Mouse (Mus musculus) layer of hippocampus, postnatal 14 days (tissue): ENCODE results near the gene Tlr12. TPM values are rescaled to one million over a fixed set of nuclear protein-coding genes. Genes with fewer than 3 reads are reported as not detected.
A peak's percentile ranks its signal among the peaks of the same experiment; 100 is the strongest.
"Not testable (repeated sequence)": the region's sequence is repeated elsewhere in the genome, so short reads cannot be mapped to it uniquely, and the experiment has no call there.

ENCODE experiments used
- DNase-seq, 2 experiments: peaks; one replicate each; pipeline ENCODE4 v3.0.0; 2021 to 2022; ENCODE audit warnings: low spot score in 2 of 2, mixed read lengths in 1 of 2
- long read RNA-seq, 2 experiments: library from polyadenylated mRNA; stranded (forward); transcript quantifications; one replicate each; pipeline ENCODE4 v2.0.0; 2021
- total RNA-seq, 2 experiments: library from RNA; stranded (reverse); gene quantifications; 2 replicates each; pipeline ENCODE4 v1.2.3; 2021

The Tlr12 gene
- under 1 TPM; 0.64 to 0.92 TPM for total RNA-seq
- long read RNA-seq, experiment 1: 0 reads
- long read RNA-seq, experiment 2: 0 reads

DNA sequence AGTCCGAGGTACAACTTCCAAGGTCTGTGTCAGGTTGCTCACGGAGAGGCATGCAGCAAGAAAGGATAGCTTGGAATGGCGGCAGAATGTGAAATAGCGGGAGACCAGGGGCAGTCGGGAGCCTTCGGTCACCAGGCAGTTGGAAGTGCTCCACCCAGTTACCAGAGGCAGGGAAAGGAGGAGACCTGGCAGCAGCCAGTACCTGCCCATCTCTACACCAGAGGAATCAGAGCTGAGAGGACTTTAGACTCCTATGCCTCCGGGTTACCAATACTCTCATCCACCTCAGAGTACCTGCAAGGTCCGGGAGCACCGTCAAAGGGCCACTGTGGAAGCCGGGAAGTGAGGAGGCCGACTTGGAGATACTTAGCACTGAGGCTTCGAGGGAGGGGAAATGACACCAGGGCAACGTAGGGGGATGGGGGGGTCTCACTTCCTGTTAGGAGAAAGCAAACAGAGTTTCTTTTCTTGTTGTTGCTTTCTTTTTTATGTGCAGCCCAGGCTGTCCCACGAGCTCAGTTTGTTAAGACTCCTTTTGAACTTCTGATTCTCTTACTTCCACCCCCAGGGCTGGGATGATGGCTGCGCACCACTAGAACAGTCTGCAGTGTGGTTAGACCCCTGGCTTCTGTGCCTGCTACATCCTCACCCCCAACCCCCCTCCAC, at the start of gene Tlr12:
TSS of gene Tlr12 (minus strand) at position 374 of the 666 bp plus-strand sequence.
- no peak for DNase-seq

DNA sequence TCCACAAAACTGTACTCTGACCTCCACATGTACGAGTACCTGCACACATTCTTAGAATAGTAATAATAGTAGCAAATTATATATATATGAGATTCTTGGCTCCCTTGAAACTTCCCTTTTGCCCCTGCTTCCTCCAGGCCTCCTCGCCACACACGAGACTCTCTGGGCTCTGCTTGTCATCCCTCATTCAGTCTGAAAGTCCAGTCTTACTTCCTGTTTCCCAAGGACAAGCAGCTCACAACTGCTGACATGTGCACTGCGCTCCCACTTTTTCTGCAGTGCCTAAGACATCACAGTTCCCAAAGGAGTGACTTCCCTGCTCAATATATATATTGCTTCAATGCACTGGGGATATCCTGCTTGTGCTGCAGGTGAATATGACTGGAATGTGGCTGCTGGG, 48.8 kb upstream of the Tlr12 start:
- not testable (repeated sequence) for DNase-seq

DNA sequence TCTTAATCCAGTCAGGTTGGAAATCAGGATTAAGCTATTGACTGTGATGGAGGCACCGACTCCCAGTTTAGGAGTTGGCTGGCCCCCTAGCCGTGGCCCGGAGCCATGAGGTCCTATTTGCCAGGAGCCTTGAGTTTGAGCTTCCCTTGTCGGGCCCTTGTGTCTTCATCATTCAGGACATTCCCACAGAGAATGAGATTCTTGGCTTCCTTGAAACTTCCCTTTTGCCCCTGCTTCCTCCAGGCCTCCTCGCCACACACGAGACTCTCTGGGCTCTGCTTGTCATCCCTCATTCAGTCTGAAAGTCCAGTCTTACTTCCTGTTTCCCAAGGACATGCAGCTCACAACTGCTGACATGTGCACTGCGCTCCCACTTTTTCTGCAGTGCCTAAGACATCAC, 47.9 kb upstream of the Tlr12 start:
- DNase-seq: peak in 1 of 2 experiments; percentile 48

DNA sequence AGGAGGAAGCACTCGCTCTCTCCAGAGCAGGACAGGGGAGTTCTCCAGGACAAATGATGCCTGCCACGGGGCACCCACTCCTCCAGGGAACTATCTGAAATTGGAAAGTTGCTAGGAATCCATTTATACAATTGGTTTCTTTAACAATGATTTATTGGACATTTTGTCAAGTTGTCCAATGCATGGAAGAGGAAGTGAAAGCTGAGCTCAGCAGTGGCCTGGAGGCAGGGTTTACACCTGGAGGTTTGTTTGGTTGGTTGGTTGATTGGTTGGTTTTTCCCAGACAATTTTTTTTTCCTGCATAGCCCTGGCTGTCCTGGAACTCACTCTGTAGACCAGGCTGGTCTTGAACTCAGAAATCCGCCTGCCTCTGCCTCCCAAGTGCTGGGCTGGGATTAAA, 45.6 kb upstream of the Tlr12 start:
- DNase-seq: no peak

DNA sequence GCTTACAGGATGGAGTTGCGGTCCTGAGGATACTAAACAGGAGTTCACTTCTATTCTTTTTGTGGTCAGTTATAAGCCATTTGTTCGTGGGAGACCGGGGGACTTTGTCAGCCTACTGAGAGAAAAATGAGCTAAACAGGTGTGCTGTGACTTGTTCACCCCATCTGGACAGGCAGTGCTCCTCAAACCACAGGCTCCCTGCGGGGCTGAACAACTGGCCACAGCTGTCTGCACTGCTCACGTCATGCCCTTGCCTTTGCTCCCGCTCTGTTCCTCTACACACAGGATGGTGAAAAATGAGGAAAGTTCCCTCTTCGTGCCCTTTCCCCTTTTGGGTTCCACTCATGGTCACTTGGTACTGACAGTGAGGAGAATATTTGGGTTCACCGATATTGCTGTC, 42.6 kb upstream of the Tlr12 start:
- DNase-seq: no peak

DNA sequence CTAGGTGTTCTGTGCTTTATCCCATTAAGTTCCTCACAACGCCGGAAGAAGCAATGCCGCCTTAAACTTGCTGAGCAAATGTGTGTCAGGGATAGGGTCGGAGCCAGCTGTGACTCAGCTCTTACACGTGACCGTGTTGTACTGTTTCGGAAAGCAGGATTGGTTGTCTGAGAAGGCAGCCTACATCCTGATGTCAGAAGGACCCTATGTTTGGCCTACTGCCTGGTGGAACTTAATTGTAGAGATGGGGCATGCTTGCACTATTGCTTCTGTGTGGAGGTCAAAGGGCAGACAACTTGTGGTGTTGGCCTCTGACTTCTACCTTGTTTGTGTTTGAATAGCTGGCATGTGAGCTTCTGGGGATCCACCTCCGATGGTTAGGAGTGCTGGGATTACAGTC, 41.8 kb upstream of the Tlr12 start:
- no peak for DNase-seq

DNA sequence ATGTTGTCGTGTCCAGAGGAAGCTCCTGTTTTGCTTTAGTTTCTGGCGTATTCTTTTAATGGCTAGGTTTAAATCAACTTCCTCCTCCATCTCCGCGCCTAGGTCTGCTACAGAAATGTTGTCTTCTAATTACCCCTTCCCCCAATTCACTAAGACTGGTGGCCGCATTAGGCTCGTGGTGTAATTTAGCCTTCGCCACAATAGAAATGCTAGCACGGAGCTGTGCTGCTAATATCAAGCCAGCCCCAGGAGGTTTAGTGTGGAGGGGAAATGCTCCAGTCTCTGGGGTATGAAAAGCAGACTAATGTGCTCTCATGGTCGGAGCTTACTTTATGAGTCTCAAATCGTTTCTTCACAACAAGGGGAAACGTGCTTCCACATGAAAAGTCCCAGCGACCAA, 37.0 kb upstream of the Tlr12 start:
- peak in 1 of 2 experiments; percentile 29 for DNase-seq

DNA sequence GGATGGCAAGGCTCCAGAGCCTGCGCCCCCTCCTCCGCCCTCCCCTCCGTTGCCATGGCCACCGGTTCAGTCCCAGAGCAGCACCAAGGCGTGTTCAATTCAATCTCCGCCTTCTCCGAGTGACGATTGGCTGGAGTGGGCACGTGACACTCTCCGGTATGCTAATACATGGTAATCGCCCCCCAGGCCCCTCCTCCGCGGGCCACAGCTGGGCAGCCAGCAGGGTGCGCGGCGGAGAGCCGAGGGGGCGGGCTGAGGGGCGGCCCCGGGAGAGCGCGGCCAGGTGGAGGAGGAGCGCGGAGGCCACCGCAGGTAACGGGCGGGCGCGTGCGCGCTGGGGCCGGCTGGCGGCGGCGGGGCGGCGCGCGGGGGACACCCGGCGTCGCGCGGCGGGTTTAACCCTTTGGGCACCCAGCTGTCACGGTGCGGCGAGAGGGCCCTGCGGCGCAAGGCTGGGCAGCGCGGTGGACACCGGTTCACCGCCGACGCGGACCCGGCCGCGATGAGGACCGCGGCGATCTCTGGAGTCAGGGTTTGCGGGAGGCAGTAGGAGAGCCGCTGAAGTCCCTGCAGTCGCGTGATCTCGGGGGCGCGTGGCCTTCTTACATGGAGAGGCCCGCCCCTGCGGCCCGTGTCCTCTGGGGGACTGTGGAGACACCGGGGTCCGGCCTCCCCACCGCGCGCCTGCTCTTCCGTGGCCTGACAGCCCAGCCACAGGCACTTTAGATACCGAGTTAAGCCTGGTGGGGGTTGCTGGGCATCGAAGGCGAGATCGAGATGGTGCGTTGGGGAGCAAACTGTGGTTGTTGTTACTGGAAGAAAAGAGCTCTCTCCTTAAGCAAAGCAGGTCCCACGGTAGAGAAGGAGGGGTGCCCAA, 36.3 kb upstream of the Tlr12 start, which contains the start of gene Phc2:
TSS of gene Phc2 (plus strand) at position 198 of the 877 bp plus-strand sequence.
- peak; percentile 96 to 97 for DNase-seq

DNA sequence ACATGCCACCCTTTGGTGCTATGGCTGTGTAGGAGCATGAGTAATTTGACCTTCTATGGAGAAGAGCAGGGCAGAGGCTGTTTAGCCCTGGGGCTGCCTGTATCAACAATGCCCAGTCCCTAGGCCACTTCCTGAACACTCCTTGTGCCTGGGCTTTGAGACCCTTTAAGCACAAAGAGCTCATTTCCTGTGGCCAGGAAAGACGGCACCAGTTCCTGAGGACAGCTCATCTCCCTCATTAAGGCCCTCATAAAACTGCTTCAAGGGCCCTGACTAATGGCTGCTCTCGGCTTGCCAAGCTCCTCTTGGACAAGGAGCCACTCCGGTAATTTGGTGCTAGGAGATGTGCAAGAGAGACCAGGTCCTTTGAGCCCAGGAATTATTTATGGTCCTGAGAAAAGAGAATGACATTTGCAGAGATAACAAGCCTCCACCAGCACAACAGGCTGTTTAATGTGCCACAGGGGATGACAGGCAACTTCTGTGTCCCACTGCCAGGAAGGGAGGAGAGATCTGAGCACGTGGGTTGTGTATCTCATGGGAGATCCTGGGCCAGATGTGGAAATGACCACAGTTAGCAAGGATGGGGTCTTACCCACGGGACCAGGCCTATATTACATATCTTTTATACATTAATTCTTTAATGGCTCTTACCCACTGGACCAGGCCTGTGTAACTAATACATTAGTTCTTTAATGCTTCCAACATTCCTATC, 34.3 kb upstream of the Tlr12 start:
- DNase-seq: no peak

DNA sequence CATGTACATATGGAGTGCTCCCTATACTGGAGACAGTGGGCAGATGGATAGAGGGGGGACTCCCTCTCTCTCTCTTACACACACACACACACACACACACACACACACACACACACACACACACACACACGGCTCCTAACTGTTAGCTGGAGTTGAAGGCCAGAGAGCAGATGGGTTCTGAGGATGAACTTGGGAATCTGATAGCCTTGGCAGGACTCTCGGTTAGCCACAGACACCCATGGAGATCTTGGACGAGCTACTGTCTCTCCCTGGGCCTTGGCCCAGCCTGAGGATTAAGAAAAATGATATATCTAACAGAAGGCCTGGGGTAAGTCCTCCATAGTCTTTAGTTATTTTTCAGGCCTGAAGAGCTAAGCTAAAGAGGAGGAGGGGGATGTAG, 33.1 kb upstream of the Tlr12 start:
- DNase-seq: no peak

DNA sequence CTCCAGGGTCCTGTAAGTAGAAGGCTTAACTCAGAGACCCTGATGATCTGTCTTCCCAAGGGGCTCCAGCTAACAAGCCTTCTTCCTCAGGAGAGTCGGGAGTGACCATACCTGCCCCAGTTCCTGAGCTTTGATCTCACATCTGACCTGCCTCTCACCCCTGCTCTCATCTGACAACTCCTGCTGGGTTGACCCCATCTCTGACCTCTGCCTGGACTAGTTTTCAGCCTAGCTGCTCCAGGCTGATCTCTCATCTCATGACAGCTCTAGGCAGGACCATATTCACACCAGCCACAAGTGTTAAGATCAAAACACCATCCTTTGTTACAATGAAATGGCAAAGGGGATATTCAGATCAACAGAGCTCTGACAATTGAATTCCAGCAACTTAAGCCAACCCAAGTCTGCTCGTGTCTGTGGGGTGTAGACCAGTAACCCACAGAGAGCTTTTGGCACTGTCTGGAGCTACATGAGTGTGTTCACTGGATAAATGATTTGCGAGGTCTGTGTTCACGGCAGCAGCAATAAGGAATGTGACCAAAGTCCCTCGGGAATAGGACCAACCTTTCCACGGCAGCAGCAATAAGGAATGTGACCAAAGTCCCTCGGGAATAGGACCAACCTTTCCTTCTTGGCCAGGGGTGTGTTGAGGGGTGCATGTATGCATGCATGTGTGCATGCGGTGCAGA, 30.3 kb upstream of the Tlr12 start:
- no peak for DNase-seq

DNA sequence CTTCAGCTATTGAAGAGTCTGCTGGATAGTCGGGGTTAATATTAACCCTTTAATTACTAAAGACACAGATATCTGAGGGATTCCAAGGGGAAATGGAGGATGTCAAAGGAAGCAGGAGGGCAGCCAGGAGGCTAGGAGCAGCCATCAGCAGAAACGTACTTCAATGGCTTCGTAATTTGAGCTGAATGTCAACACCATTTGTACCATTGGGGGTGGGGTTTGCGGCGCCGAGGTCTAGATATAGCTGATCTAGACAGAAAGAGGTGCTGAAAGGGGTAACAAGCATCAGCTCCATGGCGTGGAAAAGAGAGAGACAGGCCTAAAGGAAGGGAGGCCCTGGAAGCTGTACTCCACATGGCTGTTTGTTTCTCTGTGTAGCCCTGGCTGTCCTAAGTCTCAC, 28.3 kb upstream of the Tlr12 start:
- no peak for DNase-seq

DNA sequence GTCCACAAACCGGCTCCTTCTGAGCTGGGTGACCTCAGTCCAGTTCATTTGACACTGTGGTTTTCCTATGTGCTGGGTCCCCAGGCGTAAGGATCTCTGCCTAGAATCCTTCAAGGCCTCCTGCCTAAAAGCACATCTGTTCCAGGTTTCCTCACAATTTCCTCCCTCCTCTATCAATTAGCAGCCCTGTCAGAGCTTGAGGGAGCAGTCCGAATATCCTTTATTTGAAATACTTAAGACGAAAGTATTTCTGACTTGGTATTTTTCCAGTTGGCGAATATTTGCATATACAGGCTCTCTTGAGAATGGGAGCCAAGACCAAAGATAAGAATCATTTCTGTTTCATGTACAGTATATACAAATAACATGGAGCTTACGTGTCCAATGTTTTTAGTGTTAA, 27.5 kb upstream of the Tlr12 start:
- DNase-seq: no peak

DNA sequence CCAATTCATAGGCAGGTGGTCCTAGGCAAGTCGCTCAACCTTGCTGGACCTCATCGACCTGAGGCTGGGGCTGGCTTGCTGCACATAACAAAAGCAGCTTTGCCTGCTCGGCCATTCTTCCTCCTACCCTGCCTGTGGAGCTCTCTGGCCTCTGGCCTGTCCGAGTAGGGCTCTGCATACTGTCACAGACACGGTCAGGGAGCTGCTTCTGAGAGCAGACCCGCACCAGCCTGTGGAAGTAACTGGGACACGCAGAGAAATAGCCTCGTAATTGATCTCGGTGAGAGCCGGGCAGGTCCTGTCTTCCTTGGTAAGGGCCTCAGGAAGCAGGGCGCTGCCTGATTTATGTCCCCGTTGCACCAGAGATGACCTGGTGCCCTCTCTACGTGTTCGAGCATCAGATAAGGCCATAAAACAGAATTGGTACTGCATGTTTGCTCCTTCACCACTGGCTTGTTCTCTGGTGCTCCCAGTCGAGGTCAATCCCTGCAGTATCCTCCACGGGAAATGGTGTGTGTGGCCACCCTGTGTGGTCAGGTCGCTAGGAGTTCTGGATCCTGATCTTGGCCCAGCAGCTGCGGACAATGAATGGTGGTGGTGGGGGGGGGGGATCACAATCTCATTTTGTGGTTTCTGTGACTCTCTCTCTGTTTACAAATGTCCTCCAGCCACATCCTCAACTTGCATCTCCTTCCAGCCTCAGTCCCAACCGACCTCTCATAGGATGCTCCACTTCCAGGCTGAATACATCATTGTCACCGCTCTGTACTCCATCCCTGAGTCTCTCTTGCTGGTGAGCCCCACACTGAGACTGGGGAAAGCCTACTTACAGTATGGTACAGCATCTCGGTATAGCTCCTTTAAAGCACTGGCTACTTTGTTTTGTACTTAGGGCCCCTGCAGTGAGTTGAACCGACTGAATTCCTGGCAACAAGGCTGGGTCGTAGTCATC, 23.6 kb upstream of the Tlr12 start:
- DNase-seq: no peak

DNA sequence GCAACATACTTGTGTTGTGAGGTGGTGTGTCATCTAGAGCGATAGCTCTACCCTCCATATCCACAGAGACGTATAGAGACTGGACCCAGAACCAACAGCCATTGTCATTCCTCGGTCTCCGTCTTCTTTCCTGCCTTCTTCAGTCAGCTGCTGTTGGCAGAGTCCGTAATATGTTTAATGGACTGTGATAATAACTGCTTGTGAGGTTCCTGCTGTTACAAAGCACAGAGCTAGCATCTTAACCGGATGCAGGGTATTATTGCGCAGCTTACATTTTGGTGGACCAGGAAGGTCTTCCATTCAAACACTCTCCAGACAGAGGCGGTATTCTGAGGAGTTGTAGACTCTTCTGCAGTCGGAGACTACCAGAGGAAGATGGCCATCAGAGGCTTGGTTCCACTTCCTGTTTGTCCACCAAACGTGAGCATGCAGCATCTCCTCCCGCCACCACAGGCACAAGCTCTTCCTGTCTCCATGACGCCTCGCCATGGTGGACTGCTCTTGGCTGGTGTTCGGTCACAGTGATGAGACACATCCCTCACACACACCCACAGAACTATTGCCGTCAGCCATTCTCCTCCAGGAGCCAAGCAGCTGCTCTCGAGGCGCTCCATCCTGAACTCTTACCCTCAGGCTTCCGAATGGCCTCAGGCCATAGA, 20.0 kb upstream of the Tlr12 start:
- no peak for DNase-seq

DNA sequence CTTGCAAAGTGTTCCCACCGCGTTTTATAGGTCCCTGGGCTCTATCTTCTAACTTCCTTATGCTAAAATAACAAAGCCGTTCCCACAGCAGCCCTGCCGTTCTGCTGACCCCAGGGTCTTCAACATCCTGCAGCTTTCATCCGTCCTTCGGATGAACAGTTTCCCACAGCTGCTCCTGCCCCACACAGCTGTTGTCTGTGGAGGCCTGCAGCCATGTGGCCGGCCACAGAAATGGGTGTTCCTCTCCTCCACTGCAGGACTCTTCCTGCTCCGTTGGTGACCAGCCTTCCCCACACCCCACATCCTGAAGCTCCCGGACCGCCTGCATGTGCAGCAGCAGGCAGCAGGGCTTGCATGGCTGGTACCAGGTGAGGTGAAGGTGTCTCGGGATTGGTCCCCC, 18.8 kb upstream of the Tlr12 start:
- DNase-seq: no peak

DNA sequence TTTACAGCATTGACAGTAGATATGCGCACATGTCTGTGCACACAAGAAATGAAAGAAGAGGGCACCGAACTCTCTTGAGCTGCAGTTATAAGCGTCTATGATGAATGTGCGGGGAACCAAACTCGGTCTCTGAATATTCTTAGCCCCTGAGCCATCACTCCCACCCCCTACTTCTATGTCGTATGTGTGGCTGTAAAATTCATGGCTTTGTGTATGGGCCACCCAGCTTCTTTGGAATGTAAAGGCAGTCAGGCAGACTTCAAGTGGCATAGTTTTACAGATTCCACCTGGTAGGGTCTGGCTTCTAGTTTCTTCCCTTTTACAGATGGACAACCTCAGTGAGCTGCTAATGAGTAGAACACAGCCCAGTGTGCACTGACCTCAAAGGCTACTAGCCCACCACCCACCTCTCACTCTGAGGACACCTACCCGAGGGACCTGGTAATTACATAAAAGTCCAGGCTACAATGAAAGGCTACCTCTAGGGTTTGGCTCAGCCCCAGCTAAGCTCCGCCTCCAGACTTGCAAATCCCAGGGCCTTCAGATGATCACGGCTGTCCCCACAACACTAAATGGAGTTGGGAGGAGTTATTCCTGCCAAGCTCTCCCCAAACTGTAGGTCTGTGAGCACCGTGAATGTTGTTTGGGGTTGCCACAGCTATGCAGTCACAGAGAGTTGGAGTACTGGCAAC, 17.6 kb upstream of the Tlr12 start:
- DNase-seq: no peak

DNA sequence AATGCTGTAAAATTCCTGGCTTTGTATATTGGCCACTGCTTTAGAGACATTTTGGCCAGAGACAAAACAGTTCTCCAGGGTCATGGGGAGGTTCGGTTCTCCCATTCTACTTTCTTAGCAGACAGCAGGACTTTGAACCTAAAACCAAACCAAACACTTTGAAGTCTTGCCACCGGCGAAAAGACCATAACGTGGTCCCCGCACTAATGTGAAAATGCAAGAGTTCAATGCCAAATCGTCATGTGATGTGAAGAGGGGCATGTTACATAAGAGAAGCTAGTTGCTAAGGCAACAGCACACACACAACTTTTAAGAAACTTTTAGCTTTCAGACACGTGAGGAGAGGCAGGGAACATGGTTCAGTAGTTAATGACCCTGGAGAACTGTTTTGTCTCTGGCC, 17.0 kb upstream of the Tlr12 start:
- no peak for DNase-seq

DNA sequence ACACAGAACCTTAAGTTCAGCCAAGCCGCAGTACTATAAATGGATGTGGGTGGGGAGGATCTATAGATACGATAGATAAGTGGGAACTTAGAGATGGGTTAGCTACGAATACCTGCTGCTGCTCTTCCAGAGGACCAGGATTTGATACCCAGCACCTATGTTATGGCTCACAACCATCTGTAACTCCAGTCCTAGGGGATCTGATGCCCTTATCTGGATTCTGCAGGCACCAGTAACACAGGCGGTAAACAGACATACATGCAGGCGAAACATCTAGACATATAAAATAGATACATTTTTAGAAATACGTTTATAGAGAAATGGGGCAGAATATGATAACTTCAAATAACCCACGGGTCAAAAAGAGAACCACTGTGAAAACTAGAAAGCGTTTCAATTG, 2.7 kb upstream of the Tlr12 start:
- no peak for DNase-seq
